Mouse (Mus musculus) E14TG2a.4 (cell line): ENCODE data around the gene Dmrtc2.

Experiments used
- CTCF ChIP-seq: conservative IDR thresholded peaks from 2 replicates; pipeline ENCODE4 v1.5.1; 2014; ENCODE audit warnings: low read length
- NANOG ChIP-seq: IDR thresholded peaks from 2 replicates; pipeline ENCODE4 v1.6.1; 2014; ENCODE audit warnings: borderline replicate concordance, low read length, mixed read lengths
- POU5F1 ChIP-seq: IDR thresholded peaks from 2 replicates; pipeline ENCODE4 v1.6.1; 2014; ENCODE audit warnings: low read length, borderline replicate concordance

- TF ChIP-seq POU5F1 (no peak), CTCF (no peak), NANOG (no peak)
These were observed 45.4 kb upstream of the Dmrtc2 start for GRCm38 (mm10) chr7:24824452-24824851.
